Mouse (Mus musculus): ENCODE measurements at regions not wholly inside any gene's neighbourhood (a gene's known extent, or its start where the extent isn't known, plus 50 kb on each side); places are given as distances from the start of the nearest gene placed in this dataset.

- DNase-seq (ENCODE audit: low read depth): no peak
Observed at GRCm38 (mm10) chr2:133221762-133222556, 276.3 kb upstream of the Fermt1 start.

DNA sequence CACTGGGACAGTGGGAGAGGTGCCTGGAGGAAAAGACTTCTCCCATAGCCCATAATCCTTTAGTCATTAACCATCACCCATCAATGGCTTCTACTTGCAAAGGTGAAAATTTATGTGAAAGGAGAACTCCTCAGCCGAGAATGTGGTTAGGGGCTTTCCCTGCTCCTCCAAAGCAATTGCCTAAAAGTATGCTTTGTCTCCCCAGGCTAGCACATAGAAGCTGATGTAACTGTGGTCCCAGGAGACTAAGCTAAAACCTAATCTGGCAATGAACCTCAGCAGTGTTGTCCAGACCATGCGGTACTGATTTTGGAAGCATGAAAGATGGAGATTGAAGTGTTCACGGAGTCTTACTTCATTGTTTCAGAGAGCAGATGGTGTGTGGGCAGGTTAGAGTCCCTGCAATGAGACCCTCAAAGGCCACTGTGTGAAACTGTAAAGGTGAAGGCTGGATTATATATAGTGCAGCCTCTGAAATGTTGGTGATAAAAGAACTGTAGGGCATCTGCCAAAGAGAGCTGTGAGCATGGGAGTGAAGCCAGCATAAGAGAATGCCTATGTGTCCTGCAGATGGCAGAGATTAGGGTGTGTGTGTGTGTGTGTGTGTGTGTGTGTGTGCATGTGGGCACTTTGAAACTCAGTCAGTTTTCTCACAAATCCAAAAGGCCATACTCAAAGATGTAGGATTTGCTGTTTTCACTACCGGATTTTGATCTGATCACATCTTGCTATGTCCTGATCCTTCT lies 289.6 kb upstream of the Fermt1 start:
- DNase-seq (ENCODE audit: low read depth): no peak

- no peak for DNase-seq (ENCODE audit: low read depth)
Observed at GRCm38 (mm10) chr2:133252131-133252530, 299.8 kb upstream of the Bmp2 start.

DNA sequence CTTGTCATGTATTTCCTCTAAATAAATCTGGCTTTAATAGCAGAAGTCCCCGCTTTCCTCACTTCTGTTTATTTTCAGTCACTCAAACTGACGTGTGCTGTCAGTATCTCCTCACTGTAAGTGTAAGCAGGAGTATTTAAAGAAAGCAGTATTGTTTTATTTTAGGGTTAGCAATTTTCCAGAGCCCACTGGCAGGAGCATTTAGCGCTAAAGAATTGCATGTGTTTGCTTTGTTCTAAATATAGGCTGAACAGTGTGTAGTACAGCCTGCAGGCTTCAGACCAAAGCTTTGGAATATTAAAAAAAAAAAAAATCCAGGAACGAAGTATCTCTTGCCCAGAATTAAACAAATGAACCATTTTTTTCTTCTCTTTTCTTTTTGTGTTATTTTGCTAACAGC lies 277.5 kb upstream of the Bmp2 start:
- no peak for DNase-seq (ENCODE audit: low read depth)

- DNase-seq (ENCODE audit: low read depth): no peak
Observed at GRCm38 (mm10) chr2:133278546-133278945, 273.4 kb upstream of the Bmp2 start.

DNA sequence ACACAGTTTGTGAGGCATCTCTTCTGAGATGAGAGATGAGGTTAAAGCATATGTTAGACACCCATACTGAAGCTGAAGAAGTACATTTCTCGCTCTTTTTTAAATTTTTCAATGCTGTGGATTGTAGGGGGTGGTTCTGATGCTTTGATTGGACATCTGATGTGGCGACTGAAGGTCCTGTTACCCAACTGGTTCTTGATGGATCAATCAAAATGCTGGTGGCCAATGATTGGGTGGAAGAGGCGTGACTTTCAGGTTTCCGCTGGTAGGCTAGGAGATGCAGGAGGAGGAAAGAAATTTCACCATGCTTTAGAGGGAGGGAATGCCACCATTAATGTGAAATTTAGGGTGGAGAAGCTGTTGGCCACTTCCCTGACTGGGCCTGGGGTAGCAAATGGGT lies 272.7 kb upstream of the Bmp2 start:
- DNase-seq (ENCODE audit: low read depth): no peak

GRCm38 (mm10) chr2:133282692-133283091 lies 269.3 kb upstream of the Bmp2 start:
- no peak for DNase-seq (ENCODE audit: low read depth)

- no peak for DNase-seq (ENCODE audit: low read depth)
Observed at GRCm38 (mm10) chr2:133283709-133284108, 268.2 kb upstream of the Bmp2 start.

DNA sequence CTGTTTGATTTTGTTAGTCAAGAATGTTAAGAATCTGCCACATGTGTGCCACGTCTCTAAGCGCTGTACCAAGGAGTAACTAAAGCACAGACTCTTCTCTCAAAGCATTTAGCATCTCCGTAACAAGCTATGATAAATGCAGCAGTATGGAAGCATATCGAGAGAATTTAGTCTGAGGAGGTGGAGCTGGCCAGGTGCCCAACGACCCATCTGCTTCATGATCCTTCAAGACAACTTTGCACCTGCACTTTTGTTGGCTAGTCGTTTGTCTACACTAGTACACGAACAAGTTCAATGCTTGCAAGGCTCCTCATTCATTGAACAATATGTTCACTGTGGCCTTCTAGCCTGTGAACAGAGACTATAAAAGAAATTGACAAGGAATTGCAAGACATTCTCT lies 257.8 kb upstream of the Bmp2 start:
- no peak for DNase-seq (ENCODE audit: low read depth)

- no peak for DNase-seq (ENCODE audit: low read depth)
Observed at GRCm38 (mm10) chr2:133305936-133306335, 246.0 kb upstream of the Bmp2 start.

DNA sequence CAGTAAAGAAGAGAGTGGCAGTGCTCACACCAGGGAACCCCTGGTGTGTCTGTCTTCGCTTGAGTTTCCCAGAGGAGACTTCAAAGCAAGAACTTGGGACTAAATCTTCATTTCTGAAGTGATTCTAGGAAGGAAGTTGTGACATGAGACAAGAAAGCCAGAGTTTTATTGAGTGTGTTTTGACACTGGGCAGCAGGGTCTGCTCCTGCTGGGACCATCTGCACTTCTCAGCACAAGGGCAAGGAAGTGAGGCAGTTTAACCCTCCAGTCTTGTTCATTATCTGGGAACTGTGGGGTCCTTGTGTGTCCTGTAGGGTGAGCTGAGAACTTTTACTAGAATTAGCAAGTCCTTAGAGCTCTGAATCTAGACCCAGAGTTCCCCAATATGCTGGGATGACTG lies 241.0 kb upstream of the Bmp2 start:
- DNase-seq (ENCODE audit: low read depth): no peak

DNA sequence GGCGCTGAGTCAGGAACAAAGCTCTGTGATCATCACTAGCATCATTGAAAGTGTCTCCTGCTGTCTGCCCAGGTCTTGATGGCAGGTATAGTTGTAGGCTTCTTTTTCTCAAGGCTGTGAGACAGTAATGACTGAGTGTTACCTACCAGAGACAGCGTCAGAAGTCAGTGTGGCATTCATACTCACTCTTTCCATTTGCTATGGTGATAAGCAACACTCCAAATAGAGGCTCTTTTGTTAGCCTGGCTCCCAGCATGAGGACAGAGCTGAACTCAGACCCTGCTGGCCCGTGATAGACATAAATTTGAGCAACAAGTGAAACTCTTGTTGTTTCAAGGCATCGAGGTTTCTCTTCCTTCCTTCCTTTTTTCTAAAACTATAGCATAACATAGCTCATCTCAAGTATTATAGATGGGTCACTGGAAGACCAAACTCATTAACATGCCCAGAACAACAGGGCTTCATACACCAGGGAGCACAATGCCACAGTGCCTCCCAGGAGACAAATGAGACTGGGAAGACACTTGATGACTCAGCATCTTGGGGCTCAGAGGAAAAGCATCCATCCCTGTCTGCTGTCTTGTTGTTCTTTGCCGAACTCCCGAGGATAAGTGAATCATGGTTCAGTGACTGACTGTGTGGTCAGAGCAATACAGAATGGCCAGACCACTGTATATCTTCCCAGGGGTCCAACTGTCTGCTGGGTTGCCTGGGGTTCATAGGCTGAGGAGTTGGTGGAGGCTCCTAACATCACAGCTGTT lies 225.5 kb upstream of the Bmp2 start:
- no peak for DNase-seq (ENCODE audit: low read depth)

- DNase-seq (ENCODE audit: low read depth): no peak
Observed at GRCm38 (mm10) chr2:133327653-133328052, 224.3 kb upstream of the Bmp2 start.

- no peak for DNase-seq (ENCODE audit: low read depth)
Observed at GRCm38 (mm10) chr2:133336177-133336901, 215.6 kb upstream of the Bmp2 start.

DNA sequence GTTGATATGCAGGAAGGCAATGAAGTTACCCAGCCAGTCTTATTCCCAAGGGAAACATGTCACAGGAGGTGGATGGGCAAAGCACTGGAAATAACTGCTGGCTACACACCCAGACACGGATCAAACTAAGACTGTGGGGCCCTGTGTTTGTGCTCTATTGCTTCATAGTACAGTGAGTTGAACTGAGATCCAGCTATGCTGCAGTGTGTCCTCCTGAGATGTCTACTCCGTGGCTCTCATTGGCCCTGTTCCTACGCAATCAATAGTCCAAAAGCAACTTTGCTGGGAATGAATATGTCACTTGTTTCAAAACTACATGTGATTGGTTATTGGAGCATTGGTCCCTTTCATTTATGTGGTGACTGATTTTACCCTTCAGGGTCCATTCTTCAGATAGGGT lies 213.8 kb upstream of the Bmp2 start:
- no peak for DNase-seq (ENCODE audit: low read depth)

- DNase-seq (ENCODE audit: low read depth): no peak
Observed at GRCm38 (mm10) chr2:133341352-133341751, 210.6 kb upstream of the Bmp2 start.

GRCm38 (mm10) chr2:133345964-133346788 lies 205.8 kb upstream of the Bmp2 start:
- DNase-seq (ENCODE audit: low read depth): no peak

DNA sequence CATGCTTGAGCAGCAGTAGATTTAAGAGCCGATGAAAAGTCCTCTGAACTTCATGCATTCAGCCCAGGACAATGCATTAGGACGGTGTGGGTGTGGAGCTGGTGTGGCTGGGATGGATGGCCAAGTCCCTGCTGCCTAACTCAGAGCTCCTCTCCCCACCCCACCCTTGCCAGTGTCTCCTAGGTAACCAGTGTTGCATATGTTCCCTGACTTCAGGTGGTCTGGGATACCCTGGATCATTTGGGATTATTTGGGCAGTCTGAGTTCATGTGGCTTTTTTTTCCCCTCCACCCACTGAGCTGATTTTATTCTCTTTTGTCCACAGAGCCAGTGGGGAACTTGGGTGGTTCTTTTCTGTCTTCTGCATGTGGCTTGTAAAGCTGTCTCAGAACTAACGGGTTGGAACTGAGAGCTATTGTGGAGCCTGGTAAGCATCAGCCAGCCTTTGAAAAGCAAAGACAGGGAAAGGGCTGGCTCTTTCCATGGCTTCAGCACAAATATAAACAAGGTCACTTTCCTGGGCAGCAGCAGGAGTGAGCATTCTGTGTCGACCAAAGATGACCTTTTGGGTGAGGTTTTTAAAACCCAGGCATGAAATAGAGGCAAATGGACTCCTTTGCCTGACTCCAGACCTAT lies 205.1 kb upstream of the Bmp2 start:
- no peak for DNase-seq (ENCODE audit: low read depth)

- DNase-seq (ENCODE audit: low read depth): no peak
Observed at GRCm38 (mm10) chr2:133351306-133351705, 200.7 kb upstream of the Bmp2 start.

GRCm38 (mm10) chr2:133352800-133353199 lies 199.2 kb upstream of the Bmp2 start:
- no peak for DNase-seq (ENCODE audit: low read depth)
